Mouse (Mus musculus): ENCODE measurements around the gene Palmd.

Gene Palmd

DNA sequence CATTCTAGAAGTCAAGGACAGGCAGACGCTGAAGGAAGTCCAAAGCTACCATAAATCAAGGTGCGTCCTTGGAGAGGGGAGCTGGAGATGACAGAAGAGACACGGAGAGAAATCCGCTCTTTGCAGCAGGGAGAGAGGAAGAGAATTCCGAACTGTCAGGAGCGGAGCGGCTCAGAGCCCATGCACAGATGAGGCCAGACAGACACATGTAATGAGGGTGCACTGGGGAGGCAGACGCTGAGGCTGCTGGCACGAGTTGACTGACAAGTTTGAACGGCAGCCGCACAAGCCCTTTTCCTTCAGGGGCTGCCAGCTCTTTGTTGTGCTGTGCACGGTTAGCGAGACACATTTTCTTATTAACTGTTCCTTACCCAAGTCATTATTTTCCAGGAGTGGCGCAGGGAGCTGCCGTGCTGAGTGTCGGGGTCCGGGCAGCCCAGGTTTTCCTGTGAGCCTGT is at the start of gene Palmd:
Gene Palmd (minus strand): TSS at position 448 of the 458 bp plus-strand sequence.
- DNase-seq (ENCODE audit: low spot score in 2 of 2) = peak; percentile 48 to 51

DNA sequence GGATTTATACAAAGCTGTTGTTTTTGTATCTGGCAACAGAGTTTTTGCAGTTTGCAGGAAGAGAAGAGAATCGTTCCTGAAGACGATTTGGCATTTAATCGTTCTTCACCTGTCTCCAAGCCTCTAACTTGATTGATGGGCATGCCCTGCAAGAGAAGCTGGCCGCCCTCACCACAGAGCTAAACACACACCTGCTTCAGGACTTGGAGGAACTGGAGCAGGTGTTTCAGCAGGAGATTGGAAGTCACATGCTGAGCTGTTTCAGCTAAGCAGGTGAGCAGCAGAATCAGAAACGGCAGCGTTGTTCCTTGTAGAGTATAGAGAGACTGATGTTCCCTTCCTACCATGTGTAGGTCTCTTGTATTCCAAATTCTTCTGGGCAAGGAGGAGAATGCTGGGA is 41.4 kb upstream of the Palmd start:
- DNase-seq (ENCODE audit: low spot score in 2 of 2) = no peak

DNA sequence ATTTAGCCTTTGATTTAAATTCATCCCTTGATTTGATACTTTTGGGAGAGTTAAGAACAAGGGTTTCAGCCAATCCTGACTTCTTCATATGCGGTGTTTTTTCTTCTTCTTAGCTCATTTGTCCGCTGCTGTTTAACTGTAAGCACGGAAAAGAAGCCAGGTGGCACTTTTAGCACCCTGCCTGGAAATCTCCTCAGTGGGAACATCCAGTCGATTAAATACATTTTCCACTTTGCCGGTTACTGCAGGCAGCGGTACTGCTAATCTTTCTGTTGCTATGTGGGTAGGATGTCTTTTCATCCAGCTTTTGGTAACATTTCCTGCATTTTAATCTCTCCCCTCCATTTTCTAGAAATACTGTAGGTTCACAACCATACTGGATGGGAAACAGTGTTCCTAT is 38.6 kb upstream of the Palmd start:
- DNase-seq (ENCODE audit: low spot score in 2 of 2) = peak; percentile 39 to 49

DNA sequence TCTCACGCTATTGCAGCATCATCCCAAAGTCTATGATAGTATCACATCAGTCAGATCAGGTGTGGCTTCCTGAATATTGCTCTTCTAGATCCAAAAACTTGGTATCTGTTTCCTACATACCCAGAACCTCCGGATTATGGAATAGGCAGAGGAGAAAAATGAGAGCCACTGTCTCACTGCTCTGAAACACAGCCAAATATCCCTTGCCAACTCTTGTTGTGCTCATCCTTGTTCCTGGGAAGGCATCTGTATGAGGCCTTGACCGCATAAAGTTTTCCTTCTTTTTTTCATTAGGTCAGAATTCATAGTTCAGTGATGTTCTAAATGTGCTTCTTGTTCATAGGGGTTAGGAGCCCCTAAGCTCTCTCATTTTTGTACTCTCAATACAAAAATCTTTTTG is 37.8 kb upstream of the Palmd start:
- no peak for DNase-seq (ENCODE audit: low spot score in 2 of 2)

DNA sequence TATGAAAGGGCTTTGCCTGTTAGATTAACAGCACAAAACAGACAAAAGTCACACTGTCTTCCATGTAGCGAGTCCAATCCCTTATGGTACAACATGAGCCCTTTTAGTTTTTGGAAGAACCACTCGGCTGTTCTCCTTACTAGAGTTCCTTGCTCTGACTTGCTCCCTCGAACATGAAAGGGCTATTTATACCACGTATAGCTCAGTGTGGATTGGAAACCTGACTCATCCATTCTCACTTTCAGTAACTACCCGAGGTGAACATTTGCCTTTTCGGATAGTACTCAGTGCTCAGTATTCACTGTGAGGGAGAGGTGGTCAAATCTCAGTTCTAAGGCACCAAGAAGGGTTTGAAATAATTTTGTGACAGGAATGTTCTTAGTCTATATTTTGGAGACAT is 34.6 kb upstream of the Palmd start:
- no peak for DNase-seq (ENCODE audit: low spot score in 2 of 2)

DNA sequence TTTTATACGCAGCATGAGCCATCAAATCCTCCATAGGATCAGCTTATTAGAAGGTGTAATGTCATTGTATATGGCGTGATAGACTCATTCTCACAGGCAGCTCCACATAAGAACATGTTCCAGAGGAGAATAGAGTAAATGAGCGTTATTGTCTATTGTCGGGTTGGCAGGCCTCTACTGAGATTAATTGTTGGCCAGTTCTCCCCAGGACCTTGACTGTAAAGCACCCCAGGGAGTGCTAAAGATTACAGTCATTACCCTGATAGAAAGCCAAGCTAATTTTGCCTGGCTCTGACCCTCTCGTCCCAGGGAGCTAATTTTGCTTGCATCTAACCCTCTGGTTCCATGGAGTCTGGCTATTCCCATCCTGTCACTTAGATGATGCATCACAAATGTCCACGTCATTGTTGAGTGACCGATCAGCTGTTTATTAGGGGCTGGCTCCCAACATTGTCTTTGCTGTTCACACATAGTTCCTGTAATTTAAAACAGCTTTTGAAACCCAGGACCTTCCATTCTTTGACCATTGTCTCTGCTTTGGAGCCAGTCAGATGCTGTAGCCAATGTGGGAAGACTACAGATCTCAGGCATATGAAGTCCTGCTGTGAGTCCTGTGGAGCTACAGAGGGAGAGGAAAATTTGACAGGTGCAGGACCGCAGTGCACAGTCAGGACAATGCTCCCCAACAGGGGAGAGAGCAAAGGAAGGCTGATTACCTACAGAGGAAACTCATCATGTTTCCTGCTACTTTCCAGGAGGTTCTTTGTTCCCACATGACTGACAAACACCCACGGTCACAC is 33.1 kb upstream of the Palmd start:
- no peak for DNase-seq (ENCODE audit: low spot score in 2 of 2)

DNA sequence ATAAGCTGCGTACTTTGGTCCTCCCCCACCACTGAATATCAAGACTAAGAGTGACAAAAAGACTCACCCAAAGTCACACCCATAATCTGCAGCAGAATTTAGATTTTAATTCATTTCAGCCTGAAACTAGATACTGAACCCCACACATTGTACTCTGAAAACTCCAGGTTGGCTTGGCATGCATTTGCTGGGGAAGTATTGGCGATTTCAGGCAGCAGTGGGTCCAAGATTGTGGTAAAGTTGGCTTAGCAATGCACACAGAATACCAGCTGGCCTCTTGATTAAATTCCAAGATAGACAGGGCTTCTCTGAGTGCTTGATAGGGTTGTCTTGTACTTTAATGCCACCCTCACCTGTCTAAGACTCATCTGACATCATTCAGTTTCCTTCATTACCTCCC is 24.2 kb upstream of the Palmd start:
- no peak for DNase-seq (ENCODE audit: low spot score in 2 of 2)

DNA sequence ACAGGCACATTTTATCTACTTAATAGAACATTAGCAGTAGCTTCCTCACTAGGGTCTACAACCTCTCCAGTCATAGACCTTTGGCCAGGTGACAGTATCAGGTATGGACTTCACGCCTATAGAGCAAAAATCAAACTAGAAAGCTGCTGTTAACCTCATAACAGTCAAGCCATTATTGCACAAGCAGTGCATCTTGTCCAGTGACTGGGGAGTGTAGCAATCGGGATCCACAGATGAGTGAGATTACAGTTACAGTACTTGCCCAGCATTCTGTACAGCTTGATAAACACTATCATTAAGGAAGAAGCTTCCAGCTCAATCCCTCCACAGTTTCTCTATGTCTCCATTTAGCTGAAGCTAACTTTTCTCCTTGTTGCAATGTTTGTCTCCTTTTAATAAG is 22.4 kb upstream of the Palmd start:
- DNase-seq (ENCODE audit: low spot score in 2 of 2) = no peak

DNA sequence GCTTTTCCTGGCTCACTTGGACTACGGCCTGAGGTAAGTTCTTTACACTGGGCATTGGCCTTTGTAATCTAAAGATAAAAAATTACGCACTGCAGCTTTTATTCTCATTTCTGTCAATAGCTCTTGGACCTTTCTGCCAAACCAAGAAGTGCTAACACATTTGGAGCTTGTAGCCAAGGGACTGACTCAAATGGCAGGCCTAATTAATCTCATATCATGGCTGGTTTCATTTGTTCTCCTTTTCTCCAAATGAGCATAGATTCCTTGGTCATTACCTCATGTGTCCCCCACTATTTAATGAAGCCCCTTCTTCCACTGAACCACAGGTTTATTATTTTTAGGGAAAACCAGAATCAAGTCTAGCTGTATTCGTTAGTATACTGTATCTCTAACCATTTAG is 19.4 kb upstream of the Palmd start:
- no peak for DNase-seq (ENCODE audit: low spot score in 2 of 2)

DNA sequence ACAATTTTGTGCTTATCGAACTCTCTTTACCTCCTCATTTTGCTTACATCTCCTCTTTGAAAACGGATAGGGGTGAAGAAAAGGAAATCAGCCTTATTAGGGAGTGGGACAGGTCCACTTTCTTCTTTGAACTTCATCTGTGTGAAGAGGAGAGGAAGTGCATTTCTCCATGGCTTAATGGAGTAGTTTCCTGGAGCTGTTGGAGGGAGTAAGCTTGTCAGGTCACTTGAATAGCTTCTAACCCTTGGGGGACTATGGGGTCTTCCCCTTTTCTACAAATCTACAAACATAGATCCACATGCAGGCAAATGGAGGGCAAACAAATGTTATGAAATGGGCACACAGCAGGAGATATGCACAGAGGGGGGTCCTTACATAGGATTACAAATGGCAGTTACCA is 17.7 kb upstream of the Palmd start:
- no peak for DNase-seq (ENCODE audit: low spot score in 2 of 2)

DNA sequence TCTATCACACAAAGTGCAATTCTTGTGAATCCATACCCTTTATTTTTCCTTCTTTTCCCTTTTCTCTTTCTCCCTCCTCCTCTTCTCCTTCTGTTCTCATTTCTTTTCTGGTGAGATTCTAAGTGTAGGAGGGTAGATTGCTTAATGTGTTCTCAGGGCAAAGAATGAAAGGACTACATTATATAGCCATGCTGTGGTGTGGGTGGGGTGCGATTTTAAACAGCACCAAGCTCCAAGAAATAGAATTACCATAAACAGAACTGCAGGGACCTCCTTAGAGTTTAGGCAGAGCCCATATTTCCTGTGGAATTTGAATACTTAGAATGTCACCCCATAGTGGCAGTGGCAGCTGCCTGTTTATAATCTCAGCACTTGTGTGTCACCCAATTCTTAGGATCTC is 17.0 kb upstream of the Palmd start:
- peak; percentile 29 to 64 for DNase-seq (ENCODE audit: low spot score in 2 of 2)

DNA sequence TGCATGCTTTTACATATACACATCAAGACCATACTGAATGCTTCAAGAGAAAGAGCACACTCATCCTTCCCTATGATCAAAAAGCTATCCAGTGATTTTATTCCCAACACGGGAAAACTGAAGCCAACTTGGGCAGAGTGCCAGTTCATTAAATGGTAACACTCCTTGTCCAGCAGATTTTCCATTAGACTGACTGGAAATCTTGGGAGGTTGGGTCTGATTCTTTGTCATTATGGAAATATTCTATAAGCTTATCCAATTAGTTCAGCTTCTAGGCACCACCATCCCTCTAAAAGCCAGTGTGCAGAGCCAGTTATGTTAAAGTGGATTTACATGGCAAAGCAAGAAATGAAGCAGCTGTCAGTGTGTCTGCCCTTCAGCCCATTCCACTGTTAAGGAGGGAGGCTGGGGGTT is 16.3 kb upstream of the Palmd start:
- DNase-seq (ENCODE audit: low spot score in 2 of 2) = no peak

DNA sequence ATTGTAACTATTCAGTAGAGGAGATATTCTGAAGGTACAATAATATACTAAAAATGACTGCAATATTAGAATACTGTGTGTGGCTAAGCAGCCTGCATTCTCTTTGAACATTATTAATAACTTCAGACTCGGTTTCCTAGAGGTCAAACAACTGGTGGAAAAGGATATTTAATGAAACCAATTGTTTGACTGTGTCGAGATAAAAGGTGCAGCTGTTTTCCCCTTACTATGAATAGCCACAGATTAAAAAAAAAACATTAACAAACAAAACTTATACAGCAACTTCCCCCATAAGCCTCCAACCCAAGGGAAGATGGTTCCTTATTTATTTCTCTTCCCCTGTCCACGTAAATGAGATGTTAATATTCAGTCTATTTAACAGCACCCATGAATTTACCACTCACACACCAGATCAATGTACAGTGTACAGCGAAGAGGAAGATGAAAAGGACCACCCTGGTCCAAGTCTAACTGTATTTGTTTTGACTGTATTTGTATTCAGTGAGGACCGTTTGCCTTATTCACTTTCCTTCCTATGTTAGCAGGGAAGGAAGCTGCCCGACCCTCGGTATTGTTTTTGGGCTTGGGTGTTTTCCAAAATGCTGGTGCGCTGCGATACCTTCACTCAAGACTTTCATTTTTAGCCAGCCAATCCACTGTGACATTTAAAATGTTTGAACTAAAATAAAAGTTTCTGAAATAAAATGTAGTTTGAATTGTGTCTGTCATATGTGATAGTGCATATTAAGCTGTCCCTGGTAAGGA is 13.2 kb upstream of the Palmd start:
- no peak for DNase-seq (ENCODE audit: low spot score in 2 of 2)

DNA sequence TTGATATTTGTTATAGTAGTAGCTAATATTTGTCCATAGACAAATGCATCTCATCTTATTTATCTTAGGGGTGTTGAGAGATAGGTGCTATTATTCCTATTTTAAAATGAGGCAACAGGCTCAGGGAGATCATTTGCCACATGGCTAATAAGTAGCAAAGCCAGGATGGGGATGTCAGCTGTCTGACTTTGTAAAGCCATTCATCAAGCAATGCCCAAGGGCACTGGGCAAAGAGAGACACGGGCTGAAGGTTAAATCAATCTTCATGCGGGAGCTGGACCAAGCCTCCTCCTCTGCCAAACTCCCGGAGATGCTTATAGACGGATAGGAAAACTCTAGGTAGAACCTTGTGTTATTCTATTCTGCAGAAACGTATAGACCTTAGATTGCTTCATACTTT is 999 bp upstream of the Palmd start:
- DNase-seq (ENCODE audit: low spot score in 2 of 2) = no peak

DNA sequence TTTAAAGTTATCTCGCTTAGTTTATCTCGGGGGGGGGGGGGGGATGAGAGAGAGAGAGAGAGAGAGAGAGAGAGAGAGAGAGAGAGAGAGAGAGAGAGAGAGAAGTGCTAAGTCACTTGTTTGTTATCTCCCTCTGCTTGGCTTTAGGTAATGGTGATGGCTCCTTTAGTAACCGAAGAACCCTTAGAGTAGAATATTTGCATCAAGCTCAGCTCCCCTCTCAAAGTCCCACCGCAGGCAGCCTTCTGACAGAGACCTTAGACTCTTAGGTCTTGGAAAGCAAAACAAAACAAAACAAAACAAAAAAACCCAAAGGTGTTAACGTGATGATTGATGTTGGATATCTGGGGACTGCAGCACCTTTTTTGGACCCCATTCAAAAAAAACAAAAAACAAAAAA is 216 bp upstream of the Palmd start:
- no peak for DNase-seq (ENCODE audit: low spot score in 2 of 2)

DNA sequence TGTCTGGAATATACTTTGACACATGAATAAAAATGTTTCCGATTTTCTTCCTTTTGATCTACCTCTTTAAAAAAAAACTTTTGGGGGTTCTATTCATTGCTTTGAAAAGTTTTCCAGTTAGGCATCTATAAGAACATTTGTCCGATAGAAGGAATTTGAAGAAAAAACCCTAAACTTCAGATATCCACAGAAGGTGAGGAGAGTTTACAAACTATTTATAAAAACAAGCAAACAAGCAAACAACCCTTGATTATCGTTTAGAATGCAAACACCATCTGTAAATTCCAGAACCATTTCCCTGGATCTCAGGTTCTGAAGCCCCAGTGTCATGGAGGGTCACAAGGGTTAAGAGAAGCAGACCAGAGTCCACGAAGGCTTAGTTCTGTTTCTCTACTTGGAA is 820 bp downstream of the Palmd start, which contains the start of gene 4930455H04Rik:
Gene 4930455H04Rik (plus strand): TSS at position 301 of the 400 bp plus-strand sequence.
- no peak for DNase-seq (ENCODE audit: low spot score in 2 of 2)

DNA sequence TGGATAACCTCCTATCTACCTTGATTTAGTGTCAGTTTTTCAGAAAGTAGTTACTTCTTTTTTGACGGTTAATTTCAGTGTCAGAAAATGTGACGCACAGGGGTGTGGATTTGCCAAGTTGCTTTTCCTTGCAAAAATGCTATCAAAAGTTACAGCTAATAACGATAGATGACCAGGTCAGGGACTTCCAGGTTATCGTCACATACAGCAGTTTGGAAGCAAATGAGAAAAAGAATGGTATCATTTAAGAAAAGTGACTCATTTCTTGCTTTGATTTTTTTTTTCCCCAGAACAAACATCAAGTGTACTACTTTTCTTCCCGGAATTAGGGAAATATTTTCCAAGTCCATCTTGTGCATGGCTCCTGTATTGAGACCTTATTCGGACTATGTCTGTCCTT is 1.4 kb downstream of the Palmd start:
- DNase-seq (ENCODE audit: low spot score in 2 of 2) = no peak

DNA sequence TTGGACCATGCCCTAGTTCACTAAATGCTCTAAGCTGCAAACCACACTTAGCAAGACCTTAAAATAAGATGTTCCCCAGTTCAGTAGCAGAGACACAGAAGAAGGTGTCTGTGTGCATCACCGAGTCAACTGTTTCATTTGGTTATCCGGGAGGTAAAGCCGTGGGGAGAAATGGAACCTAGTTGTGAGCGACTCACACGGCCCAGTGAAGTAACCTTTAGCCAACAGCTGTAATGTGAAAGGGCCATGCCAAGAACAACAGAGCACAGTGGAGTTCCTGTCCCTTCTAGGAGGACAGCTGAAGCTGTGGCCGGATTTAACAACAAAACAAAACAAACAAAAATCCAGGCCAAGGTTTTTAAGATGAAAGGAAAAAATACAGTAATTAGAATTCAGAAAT is 2.0 kb downstream of the Palmd start:
- DNase-seq (ENCODE audit: low spot score in 2 of 2) = no peak

DNA sequence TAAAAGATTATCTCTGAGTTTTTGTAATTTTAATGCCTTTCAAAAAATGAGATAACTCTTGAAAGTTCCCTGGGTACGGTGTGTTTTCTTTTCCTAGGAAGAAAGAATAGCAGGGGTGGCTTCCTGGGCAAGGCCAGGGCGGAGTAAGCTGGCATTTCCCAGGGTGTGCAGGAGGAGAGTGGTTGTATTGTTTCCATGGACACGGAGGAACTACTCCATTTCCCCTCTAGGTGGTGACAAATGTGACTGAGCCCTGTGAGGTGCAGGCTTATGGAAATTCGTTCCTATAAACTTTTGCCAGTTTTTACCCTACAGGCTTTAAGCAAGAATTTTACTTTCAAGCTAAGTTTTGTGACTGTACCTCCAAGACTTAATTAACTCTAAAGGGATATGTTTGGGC is 2.6 kb downstream of the Palmd start:
- peak; percentile 24 to 35 for DNase-seq (ENCODE audit: low spot score in 2 of 2)

DNA sequence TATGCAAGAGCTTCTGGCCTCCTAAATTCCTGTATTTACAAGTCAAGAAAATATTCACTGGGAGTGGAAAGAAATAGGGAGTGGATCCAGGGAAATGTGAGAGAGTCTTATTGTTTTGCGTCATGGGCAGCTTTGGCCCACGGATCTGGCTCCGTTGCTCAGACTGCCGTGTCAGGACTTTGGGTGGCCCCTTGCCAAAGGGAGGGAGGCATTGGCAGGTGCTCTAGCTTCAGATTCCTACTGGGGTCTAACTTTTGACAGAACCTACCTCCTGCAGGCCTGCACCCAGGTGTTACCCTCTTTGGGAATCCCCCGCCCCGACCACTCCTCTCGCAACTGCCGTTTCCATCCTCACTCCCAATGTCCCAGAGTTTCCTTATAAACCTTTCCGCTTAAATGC is 4.4 kb downstream of the Palmd start:
- no peak for DNase-seq (ENCODE audit: low spot score in 2 of 2)

DNA sequence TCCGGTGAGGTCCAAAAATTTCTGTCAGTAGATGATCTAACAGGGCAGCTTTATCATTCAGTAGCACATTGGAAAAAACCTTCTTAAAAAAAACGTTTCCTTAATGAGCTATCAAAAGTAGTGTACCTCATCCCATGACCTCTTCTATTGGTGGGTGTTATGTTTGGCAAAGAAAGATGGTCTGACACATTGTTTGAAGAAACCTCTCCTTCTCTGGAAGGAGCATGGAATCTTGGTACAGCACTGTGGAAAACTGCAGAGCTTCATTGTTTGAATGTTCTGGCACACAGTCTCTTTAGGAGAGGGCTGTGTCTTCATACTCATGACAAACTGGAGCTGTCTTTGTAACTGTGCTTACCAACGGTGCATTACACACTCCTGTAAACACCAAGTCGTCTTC is 5.6 kb downstream of the Palmd start:
- no peak for DNase-seq (ENCODE audit: low spot score in 2 of 2)

DNA sequence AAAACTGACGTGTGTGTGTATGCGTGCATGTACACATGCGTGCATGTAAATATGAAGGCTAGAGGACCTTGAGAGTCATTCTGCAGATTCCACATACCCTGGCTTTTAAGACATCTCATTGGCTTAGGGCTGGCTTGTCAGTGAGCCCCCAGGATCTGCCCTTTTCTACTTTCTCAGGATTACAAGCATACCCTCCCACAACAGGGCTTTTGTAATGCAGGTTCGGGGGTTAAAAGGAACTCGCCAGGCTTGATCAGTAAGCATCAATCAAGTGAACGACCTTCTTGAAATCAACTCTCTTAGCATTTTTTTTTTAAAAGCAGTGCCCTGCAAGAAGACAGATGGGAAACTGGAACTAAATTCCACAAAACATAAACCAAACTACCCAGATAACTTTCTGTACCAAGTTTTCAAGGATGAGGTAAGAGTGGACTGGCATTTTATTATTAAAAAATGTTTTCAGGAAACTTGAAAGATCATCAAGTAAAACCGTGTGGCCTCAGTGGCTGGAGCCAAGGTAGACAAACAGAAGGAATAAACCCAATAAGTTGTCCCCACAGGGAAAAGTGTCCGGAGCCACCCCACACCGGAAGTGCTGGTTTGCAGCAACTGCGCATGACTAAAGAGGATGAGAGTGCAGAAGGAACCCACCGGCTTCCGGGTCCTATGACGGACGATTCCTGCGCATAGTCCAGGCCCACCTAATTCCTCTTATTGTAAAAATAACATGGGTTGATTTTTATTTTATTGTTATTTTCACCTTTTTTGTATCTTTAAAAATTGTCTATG is 7.2 kb downstream of the Palmd start:
- no peak for DNase-seq (ENCODE audit: low spot score in 2 of 2)
